Mouse (Mus musculus): ENCODE measurements at regions not wholly inside any gene's neighbourhood (a gene's known extent, or its start where the extent isn't known, plus 50 kb on each side); places are given as distances from the start of the nearest gene placed in this dataset.

- no peak for DNase-seq
These were observed 511.5 kb downstream of the Phf3 start for GRCm38 (mm10) chr1:30362072-30362769.

GRCm38 (mm10) chr1:30320657-30321262 lies 553.0 kb downstream of the Phf3 start:
- no peak for DNase-seq

GRCm38 (mm10) chr1:30318195-30318594 lies 555.5 kb downstream of the Phf3 start:
- DNase-seq = no peak

- DNase-seq = no peak
These were observed 584.6 kb downstream of the Phf3 start for GRCm38 (mm10) chr1:30289073-30289472.

GRCm38 (mm10) chr1:30262418-30262817 lies 611.3 kb downstream of the Phf3 start:
- DNase-seq = peak; percentile 11

GRCm38 (mm10) chr1:30259547-30259946 lies 614.2 kb downstream of the Phf3 start:
- DNase-seq = no peak

GRCm38 (mm10) chr1:30216764-30217348 lies 656.9 kb downstream of the Phf3 start:
- no peak for DNase-seq

- DNase-seq = no peak
These were observed 669.0 kb downstream of the Phf3 start for GRCm38 (mm10) chr1:30204608-30205262.

- no peak for DNase-seq
These were observed 697.5 kb downstream of the Phf3 start for GRCm38 (mm10) chr1:30176225-30176624.

GRCm38 (mm10) chr1:30144997-30145396 lies 728.7 kb downstream of the Phf3 start:
- peak; percentile 49 for DNase-seq

- DNase-seq = no peak
These were observed 759.5 kb downstream of the Phf3 start for GRCm38 (mm10) chr1:30114186-30114585.
